Mouse (Mus musculus): ENCODE measurements around the gene Hmg20b.

GRCm38 (mm10) chr10:81395127-81395526, 44.8 kb upstream of the Hmg20b start:
- TF ChIP-seq POLR2A (IDR thresholded peaks at IDR 0.05; ENCODE audit: insufficient read depth, low read depth, low read length) (no peak), CTCF (IDR thresholded peaks at IDR 0.05) (peak; percentile 94)

All from heart, adult 2 months (tissue).